Mouse (Mus musculus): ENCODE measurements around the gene Gm10322.
A peak's percentile ranks its signal among the peaks of the same experiment; 100 is the strongest.

The Gm10322 gene

GRCm38 (mm10) chr10:59615981-59616520 lies at the start of gene Gm10322:
Gene Gm10322, plus strand, starts transcription at chr10:59616063.
- peak; percentile 55 to 57 for DNase-seq

- no peak for DNase-seq
Measured at GRCm38 (mm10) chr10:59566968-59567367, 48.9 kb upstream of the Gm10322 start.

- DNase-seq: no peak
Measured at GRCm38 (mm10) chr10:59568665-59569480, 47.0 kb upstream of the Gm10322 start.

GRCm38 (mm10) chr10:59569481-59569869 lies 46.4 kb upstream of the Gm10322 start:
- no peak for DNase-seq

- no peak for DNase-seq
Measured at GRCm38 (mm10) chr10:59570360-59570759, 45.5 kb upstream of the Gm10322 start.

- no peak for DNase-seq
Measured at GRCm38 (mm10) chr10:59570780-59571179, 45.1 kb upstream of the Gm10322 start.

GRCm38 (mm10) chr10:59571273-59571672 lies 44.6 kb upstream of the Gm10322 start:
- no peak for DNase-seq

GRCm38 (mm10) chr10:59571964-59572363 lies 43.9 kb upstream of the Gm10322 start:
- DNase-seq: no peak

GRCm38 (mm10) chr10:59576305-59576704 lies 39.6 kb upstream of the Gm10322 start:
- no peak for DNase-seq

GRCm38 (mm10) chr10:59577871-59578801 lies 37.7 kb upstream of the Gm10322 start:
- DNase-seq: no peak

GRCm38 (mm10) chr10:59579645-59580044 lies 36.2 kb upstream of the Gm10322 start:
- no peak for DNase-seq

GRCm38 (mm10) chr10:59580593-59581149 lies 35.2 kb upstream of the Gm10322 start:
- DNase-seq: no peak

- no peak for DNase-seq
Measured at GRCm38 (mm10) chr10:59581826-59582543, 33.9 kb upstream of the Gm10322 start.

- DNase-seq: no peak
Measured at GRCm38 (mm10) chr10:59585621-59586020, 30.2 kb upstream of the Gm10322 start.

GRCm38 (mm10) chr10:59586821-59587220 lies 29.0 kb upstream of the Gm10322 start:
- no peak for DNase-seq

- DNase-seq: no peak
Measured at GRCm38 (mm10) chr10:59588135-59588534, 27.7 kb upstream of the Gm10322 start.

- DNase-seq: peak; percentile 21 to 59
Measured at GRCm38 (mm10) chr10:59589420-59589819, 26.4 kb upstream of the Gm10322 start.

- DNase-seq: no peak
Measured at GRCm38 (mm10) chr10:59589856-59590255, 26.0 kb upstream of the Gm10322 start.

GRCm38 (mm10) chr10:59590606-59591005 lies 25.3 kb upstream of the Gm10322 start:
- DNase-seq: no peak

- no peak for DNase-seq
Measured at GRCm38 (mm10) chr10:59593826-59594570, 21.9 kb upstream of the Gm10322 start.

- no peak for DNase-seq
Measured at GRCm38 (mm10) chr10:59600516-59600915, 15.3 kb upstream of the Gm10322 start.

GRCm38 (mm10) chr10:59602043-59602442 lies 13.8 kb upstream of the Gm10322 start:
- DNase-seq: no peak

Measured in thymus, adult 18-20 months (tissue).